Mouse (Mus musculus) right cerebral cortex, postnatal 10 days (tissue): ENCODE data around the gene Lrrc45.
"Not testable (repeated sequence)": the region's sequence is repeated elsewhere in the genome, so short reads cannot be mapped to it uniquely, and the experiment has no call there.

ENCODE experiments used
- DNase-seq, 2 experiments: peaks; one replicate each; pipeline ENCODE4 v3.0.0; 2021; ENCODE audit warnings: low spot score in 2 of 2

Gene Lrrc45

DNA sequence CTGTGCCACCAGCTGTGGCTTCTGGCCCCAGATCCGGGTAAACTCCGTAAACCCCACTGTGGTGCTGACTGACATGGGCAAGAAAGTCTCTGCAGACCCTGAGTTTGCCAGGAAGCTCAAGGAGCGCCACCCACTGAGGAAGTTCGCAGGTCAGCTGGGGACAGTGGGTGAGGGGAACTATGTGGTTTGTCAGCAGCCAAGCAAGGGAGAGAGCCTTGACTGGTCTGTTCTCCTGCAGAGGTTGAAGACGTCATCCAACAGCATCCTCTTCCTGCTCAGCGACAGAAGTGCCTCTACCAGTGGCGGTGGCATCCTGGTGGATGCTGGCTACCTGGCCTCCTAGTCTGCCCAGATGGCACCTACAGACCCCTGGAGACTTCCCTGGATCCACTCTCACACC lies 53.3 kb downstream of the Lrrc45 start:
- DNase-seq, result not testable (repeated sequence)

DNA sequence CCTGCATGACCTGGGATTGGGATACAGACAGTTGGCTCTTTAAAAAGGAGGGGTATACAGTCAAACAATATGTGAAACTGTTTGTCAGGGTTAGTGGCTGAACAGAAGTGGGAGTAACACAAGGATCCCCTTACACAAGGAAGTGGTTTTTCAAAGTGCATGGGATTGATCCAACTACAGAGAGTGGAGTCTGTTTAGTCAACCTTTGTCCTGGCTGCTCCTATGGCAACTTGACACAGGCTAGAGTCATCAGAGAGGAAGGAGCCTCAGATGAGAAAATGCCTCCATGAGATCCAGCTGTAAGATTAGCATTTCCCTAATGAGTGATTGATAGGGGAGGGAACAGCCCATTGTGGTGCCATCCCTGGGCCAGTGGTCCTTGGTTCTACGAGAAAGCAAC lies 54.5 kb downstream of the Lrrc45 start:
- no peak for DNase-seq
